Mouse (Mus musculus): ENCODE results near the gene Prkd3.
A peak's percentile ranks its signal among the peaks of the same experiment; 100 is the strongest.

The Prkd3 gene

DNA sequence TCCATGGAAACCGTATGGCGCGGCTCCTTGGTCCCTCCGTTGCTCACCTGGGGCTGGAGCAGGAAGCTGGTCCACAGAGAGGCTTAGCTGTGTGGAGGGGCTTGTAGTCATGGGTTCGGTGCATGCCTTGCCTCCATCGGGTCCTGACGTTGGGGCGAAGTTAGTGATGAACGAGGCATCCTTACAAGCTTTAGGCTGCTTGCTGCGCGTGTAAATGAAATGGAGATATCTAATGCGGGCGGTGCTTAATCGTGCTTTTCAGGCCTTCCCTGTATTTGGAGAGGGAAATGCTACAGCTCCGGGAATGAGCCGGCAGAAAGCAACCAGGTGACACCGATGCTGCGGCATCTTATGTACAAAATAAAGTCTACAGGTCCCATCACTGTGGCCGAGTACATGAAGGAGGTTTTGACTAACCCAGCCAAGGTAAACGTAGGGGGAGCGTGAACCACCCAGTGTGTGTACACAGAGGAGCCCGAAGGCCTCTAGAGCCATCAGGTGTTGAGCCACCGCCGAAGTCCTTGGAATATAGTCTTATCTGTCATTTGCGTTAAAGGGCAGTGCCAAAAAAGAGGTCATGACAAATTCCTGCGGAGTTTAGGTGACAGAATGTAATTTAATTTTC is 83.3 kb downstream of the Prkd3 start:
- no peak for DNase-seq (ENCODE audit: low read depth in 1 of 2, low spot score in 2 of 2)

DNA sequence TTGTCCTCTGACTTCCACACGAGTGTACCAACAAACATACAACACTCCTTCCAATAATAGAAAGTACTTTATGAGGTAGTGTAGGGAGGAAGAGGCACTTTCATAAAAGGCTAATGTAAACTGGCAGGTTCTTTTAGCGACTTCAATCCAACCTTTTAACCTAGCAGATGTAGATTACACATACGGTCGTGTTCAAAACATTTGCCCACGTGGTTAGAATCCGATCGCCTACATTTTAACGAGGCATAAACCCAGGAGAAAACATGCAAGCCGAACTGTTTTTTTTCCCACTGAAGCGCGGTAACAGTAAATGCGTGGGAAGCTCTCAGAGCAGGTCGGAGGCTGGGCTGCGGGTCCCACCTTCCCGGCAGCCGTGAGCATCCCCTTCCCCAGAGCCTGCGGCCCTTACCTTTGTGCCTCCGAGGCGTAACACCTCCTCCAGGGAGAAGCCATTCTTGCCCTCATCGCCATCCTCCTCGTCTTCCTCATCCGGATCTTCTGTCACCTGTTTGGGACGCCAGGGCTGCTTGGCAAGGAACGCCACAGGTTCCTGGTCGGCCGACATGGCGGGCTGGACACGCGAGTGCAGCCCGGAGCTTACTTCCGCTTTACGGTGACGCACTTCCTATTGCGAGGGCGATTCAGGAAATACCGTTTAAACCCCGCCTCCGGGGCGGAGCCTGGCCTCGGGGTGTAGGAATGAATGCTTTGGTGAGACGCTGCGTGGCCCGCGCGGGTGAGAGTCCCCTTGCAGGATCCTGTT is 84.0 kb downstream of the Prkd3 start, which contains the start of the genes Cebpz and Ndufaf7:
Gene Cebpz, minus strand, starts transcription at position 601 of the 763 bp plus-strand sequence.
Gene Ndufaf7, plus strand, starts transcription at position 671 of the 763 bp plus-strand sequence.
- DNase-seq (ENCODE audit: low read depth in 1 of 2, low spot score in 2 of 2), result peak; percentile 93 to 97

DNA sequence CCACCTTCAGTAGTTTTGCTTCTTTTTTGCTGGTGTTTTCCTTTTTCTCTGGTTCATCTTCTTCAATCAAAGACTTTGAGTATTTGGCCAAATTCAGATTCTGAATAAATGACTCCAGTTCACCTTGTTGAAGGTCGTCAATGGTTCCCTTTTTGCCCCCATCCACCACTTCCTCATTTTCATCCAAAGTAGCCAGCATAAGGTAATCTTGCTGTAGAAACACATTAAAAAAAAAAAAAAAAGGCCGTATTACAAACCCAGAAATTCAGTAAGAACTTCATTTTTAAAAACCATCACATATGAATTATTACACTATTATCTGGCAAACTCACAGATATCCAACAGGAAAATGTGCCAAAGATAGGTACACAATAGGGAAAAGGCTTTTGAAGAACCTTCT is 84.8 kb downstream of the Prkd3 start:
- no peak for DNase-seq (ENCODE audit: low read depth in 1 of 2, low spot score in 2 of 2)

DNA sequence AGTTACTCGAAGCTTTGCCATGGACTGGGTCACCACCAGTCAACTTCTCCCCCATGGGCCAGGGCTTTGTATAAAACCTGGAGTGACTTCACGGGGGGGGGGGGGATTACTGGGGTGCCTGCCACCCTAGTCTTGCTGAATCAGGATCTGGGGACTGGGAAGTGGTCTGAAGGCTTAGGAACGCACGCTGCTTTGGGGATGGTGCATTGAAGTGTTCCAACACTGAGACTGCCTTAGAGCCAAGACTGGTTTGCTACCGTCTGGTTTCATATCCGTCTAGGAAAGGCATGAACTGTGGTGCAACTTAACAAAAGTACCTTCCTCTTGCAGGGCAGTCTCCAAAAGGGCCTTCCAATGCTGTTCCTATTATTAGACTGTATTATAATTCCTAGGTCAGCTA is 102.9 kb downstream of the Prkd3 start:
- no peak for DNase-seq (ENCODE audit: low read depth in 1 of 2, low spot score in 2 of 2)

DNA sequence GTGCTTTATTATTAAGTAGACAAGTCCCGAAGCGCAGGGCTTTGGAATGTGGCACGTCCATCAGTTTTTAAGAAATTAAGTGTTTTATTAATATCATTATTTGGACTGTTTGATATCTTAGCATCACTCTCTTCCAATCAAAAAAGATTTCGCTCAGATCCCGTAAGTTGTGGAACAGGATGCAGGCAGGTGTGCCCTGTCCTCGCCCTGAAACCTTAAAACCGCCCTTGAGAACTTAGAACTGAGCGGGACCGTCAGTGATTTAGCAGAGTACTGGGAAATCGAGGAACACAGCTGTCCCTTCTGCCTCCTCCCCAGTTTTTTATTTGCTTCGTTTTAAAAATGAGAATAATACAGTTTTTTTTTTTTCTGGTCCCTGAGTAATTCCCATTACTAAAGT is 103.7 kb downstream of the Prkd3 start:
- DNase-seq (ENCODE audit: low read depth in 1 of 2, low spot score in 2 of 2), result no peak

DNA sequence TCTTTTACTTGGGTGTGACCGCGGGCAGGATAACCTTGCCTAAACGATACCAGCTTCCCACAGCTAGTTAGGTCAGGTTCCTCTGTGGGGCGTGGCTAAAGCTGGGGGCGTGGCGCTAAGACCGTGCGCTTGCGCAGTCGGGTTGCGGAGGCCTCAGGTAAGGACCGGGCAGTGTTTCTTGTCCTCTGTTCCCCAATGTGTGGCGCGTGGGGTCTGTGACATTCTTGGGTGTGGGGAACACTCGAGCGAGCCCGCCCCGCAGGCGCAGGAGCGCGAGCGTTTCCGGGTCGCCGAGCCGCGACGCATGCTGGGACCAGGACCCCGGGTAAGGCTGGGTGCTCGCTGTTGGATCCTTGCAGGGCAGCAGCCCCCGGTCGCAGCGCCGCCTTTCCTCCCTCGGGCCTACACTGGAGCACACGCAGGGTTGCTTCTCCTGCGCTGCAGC is 104.2 kb downstream of the Prkd3 start, which contains the start of gene Cebpzos:
Gene Cebpzos, plus strand, starts transcription at position 132 of the 445 bp plus-strand sequence.
- DNase-seq (ENCODE audit: low read depth in 1 of 2, low spot score in 2 of 2), result peak; percentile 53 to 70

DNA sequence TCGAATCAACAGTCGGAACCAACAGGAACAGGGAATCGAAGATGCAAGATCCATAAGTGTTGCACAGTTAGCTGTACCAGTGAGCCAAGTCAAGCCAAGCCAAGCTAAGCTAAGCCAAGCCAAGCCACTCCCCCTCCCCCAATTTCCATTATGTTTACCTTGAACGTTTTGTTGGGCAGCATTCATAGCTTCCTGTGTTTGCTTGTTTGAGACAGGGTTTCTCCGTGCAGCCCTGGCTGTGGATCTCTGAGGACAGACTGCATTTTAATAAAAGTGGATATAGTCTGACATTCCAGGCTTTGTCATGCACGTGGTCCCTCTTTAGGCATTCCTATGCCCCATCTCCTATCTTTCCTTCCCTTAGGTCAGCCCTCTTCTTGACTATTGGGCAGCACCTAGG is 104.8 kb downstream of the Prkd3 start:
- no peak for DNase-seq (ENCODE audit: low read depth in 1 of 2, low spot score in 2 of 2)

DNA sequence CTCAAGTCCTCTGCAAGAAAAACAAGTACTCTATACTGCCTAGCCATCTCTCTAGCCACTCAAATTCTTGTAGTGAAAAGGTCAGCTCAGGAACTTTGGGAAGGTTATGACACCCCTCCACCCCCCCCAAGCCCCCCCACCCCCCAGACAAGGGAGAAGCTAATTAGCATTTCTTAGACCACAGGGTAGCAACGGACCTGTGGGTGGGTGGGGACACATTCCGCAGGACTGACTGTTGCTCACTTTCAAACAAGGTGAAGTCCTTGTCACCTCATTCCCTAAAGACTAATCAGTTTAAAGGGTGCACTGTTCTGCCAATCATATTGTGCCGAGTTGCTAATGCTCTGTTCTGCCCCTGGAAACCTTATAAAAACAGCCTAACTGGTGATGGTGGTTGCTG is 106.7 kb downstream of the Prkd3 start:
- no peak for DNase-seq (ENCODE audit: low read depth in 1 of 2, low spot score in 2 of 2)

DNA sequence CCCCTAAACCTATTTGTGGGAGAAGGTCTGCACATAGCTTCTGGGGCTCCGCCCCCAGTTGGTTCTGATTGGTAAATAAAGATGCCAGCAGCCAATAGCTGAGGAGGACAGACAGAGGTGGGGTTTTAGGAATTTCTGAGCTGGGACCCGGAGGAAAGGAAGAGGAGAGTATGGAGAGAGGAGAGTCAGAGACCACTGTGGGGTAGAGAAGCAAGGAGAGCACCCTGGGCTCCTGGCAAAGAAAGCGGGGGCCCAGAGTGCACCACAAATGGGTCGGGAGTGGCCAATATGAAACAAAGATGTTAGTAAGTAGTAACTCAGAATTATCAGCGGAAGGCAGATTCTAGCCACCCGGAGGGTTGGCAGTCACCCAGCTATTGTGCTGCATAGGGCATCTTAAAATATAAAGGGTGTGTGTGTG is 107.7 kb downstream of the Prkd3 start:
- no peak for DNase-seq (ENCODE audit: low read depth in 1 of 2, low spot score in 2 of 2)

DNA sequence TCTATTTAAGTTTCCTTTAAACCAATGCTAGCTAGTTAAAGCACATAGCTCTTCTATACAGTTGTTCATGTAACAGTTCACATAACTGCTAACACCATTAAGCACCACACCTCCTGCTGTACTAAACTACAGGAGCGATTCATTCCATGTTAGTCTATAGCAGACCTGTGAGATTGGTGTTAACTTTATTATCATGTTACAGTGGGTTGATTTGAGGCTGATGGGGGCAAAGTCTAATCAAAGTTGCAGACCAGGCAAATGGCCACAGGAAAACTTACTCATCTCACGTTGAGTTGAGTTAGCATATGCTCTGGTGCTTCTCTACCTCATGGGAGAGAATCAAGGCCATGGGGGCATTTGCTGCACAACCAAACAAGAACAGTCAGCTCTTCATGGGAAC is 111.2 kb downstream of the Prkd3 start:
- no peak for DNase-seq (ENCODE audit: low read depth in 1 of 2, low spot score in 2 of 2)

DNA sequence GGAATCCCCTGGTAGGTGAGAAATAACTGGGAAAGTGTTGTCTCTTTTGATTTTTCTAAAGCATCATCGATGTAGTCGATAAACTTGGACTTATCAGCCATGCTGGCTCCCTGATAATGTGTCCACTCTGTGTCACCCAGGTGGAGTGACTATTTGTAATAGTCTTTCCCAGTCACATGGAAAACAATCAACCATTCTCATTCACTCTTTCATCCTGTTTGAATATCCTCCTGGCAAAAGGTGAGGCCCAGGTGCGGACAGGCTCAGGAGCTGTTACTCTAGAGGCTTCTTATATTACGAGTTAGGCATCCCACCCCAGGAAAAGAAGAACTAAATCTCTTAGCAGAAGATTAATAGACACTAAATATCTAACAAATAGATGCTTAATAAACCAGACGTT is 113.7 kb downstream of the Prkd3 start, which contains the start of gene Sult6b1:
Gene Sult6b1, minus strand, starts transcription at position 101 of the 400 bp plus-strand sequence.
- no peak for DNase-seq (ENCODE audit: low read depth in 1 of 2, low spot score in 2 of 2)

DNA sequence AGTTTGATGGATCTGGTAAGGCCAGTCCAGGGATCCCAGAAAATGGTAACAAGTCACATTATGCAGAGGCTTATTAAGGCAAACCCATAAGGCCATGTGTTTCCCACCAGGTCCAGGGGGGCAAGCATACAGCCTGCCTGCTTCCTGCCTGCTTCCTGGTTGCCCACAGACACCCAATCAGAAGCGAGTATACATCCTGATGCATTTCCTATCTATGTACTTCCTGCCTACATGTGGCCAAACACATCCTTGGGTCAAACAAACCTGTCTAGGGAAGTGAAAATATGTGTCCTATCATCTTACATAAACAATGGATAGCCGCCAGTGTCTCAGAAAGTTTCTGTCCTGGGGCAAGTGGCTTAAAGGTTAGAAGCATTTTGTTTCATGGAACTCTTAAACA is 117.5 kb downstream of the Prkd3 start:
- no peak for DNase-seq (ENCODE audit: low read depth in 1 of 2, low spot score in 2 of 2)
